Mouse (Mus musculus): ENCODE measurements around the gene Cxcl17. TPM values are rescaled to one million over a fixed set of nuclear protein-coding genes. Genes with fewer than 3 reads are reported as not detected.
A peak's percentile ranks its signal among the peaks of the same experiment; 100 is the strongest.

Gene Cxcl17
- total and polyA plus RNA-seq, 2 experiments from 2014 or later, result 0.57 TPM; not detected in 1

DNA sequence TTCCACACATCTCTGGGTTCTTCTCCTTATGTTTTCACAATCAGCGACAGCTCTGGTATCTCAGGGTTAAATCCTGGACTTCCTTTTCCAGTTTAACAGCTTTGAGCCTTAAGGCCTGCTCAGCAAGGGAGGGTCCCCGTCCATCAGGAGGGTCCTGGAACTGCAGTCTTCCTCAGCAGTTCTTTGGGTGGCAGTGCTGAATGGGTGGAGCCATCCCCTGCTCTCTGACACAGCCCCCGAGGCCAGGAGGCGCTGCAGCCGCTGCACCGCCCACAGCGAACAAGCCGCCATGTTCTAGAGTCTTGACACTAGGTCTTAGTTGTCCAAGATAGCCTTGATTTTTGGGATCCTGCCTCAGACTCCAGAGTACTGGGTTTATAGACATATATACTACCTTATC, 6.8 kb upstream of the Cxcl17 start:
- DNase-seq (ENCODE audit: low spot score) (no peak), ATAC-seq (ENCODE audit: low FRiP score) (no peak)
- no peak overlapping the region for H3K4me3 ChIP-seq (ENCODE audit: low read depth, low read length)
- H3K27ac ChIP-seq (ENCODE audit: low read depth, low read length), result no peak overlapping the region
- no peak overlapping the region for H3K4me2 ChIP-seq (ENCODE audit: low read depth, low read length, poor library complexity, severe bottlenecking)
- TF ChIP-seq CTCF (IDR thresholded peaks at IDR 0.05), result no peak
- no peaks in the 10 kb centered on the region for H3K36me3 ChIP-seq (ENCODE audit: insufficient read depth, low read length)
- H3K9me3 ChIP-seq (ENCODE audit: low read length), result no peaks in the 10 kb centered on the region
- H3K27me3 ChIP-seq (ENCODE audit: insufficient read depth, low read length), result no peaks in the 10 kb centered on the region
- H3K9ac ChIP-seq (replicated peaks; ENCODE audit: low read length, poor library complexity, severe bottlenecking), result no peak overlapping the region
- 82% methylated on average over 8 of the region's 8 CpGs for WGBS
- no peaks in the 10 kb centered on the region for H3K4me1 ChIP-seq (ENCODE audit: insufficient read depth, low read length)

DNA sequence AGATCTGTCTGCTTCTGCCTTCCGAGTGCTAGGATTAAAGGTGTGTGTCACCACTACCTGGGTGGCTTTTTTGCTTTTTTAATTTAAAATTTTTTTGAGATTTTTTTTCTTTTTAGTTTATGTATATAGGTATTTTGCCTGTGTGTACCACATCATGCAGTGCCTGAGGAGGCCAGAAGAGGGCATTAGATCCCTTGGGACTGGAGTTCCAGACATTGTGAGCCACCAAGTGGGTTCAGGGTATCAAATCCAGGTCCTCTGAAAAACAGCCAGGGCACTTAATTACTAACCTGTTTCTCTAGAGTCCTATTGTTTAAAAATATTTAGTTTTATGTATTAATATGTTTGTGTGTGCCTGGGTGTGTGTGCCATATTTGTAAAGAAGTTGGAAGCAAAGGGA, 4.9 kb upstream of the Cxcl17 start:
- WGBS, result 73% methylated on average over 1 of the region's 1 CpGs
- ATAC-seq (ENCODE audit: low FRiP score), result no peak
- no peak for DNase-seq (ENCODE audit: low spot score)

DNA sequence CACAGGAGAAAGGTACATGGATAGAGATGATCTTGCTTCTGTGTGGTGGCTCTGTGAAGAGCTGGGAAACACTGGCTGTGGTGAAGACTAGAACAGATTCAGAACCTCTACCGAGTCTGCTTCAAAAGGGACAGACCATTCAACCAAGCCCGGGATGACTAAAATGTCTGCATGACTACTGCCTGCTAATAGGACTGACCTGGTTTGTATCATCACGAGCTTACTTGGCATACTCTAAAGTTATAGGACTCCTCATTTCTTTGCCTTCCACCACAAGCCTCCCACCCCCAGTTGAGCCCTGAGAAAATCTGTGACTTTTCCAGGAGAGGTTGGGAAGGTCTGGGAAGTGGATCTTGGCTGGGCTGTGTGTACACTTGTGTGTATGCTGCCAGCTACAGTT, 825 bp downstream of the Cxcl17 start:
- H3K27ac ChIP-seq (ENCODE audit: low read depth, low read length), result no peak overlapping the region
- TF ChIP-seq CTCF (IDR thresholded peaks at IDR 0.05), result no peak
- H3K4me2 ChIP-seq (ENCODE audit: low read depth, low read length, poor library complexity, severe bottlenecking), result no peak overlapping the region
- ATAC-seq (ENCODE audit: low FRiP score) (no peak), DNase-seq (ENCODE audit: low spot score) (no peak)
- no peaks in the 10 kb centered on the region for H3K27me3 ChIP-seq (ENCODE audit: insufficient read depth, low read length)
- H3K9me3 ChIP-seq (ENCODE audit: low read length), result no peaks in the 10 kb centered on the region
- H3K36me3 ChIP-seq (ENCODE audit: insufficient read depth, low read length), result no peaks in the 10 kb centered on the region
- H3K4me3 ChIP-seq (ENCODE audit: low read depth, low read length), result no peak overlapping the region
- H3K9ac ChIP-seq (replicated peaks; ENCODE audit: low read length, poor library complexity, severe bottlenecking), result no peak overlapping the region
- no peaks in the 10 kb centered on the region for H3K4me1 ChIP-seq (ENCODE audit: insufficient read depth, low read length)
- WGBS, result 81% methylated on average over 3 of the region's 3 CpGs

More for the DNA sequence above, 4.9 kb upstream of the Cxcl17 start:
- peak; percentile 58 for TF ChIP-seq CTCF (IDR thresholded peaks at IDR 0.05)
- Histone ChIP-seq H3K4me3 (ENCODE audit: low read depth, low read length) (no peak overlapping the region), H3K27ac (ENCODE audit: low read depth, low read length) (no peak overlapping the region), H3K9ac (replicated peaks; ENCODE audit: low read length, poor library complexity, severe bottlenecking) (no peak overlapping the region), H3K4me2 (ENCODE audit: low read depth, low read length, poor library complexity, severe bottlenecking) (no peak overlapping the region), H3K9me3 (ENCODE audit: low read length) (no peaks in the 10 kb centered on the region), H3K4me1 (ENCODE audit: insufficient read depth, low read length) (no peaks in the 10 kb centered on the region), H3K27me3 (ENCODE audit: insufficient read depth, low read length) (no peaks in the 10 kb centered on the region), H3K36me3 (ENCODE audit: insufficient read depth, low read length) (no peaks in the 10 kb centered on the region)

DNA sequence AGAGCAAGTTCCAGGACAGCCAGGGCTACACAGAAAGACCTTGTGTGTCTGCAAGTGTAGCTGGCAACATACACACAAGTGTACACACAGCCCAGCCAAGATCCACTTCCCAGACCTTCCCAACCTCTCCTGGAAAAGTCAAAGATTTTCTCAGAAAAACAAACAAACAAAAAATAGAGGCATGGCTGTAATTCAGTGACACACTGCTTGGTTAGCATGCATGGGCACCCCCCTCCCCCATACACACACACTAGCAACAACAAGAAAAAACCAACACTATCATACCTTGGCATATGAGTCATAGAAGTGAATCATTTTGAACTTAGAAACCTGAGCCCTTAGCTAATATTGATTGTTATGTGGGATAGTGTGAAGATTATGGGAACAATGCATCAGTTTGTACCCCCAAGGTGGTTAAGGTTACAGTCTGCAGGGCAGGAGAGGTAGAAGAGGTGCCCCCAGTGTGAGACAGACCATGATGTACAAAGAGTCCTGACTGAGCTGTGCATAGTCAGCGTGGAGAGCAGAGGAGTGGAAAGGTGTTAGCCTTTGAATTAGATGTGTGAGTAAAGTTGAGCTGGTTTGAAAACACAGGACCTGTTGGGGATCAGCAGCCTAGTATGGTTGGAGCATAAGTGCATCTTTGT, 1.6 kb downstream of the Cxcl17 start:
- Histone ChIP-seq H3K27me3 (ENCODE audit: insufficient read depth, low read length) (no peaks in the 10 kb centered on the region), H3K4me2 (ENCODE audit: low read depth, low read length, poor library complexity, severe bottlenecking) (no peak overlapping the region), H3K4me3 (ENCODE audit: low read depth, low read length) (no peak overlapping the region), H3K4me1 (ENCODE audit: insufficient read depth, low read length) (no peaks in the 10 kb centered on the region), H3K9ac (replicated peaks; ENCODE audit: low read length, poor library complexity, severe bottlenecking) (no peak overlapping the region), H3K9me3 (ENCODE audit: low read length) (no peaks in the 10 kb centered on the region), H3K36me3 (ENCODE audit: insufficient read depth, low read length) (no peaks in the 10 kb centered on the region), H3K27ac (ENCODE audit: low read depth, low read length) (no peak overlapping the region)
- DNase-seq (ENCODE audit: low spot score) (no peak), ATAC-seq (ENCODE audit: low FRiP score) (no peak)
- TF ChIP-seq CTCF (IDR thresholded peaks at IDR 0.05), result no peak
- 84% methylated on average over 1 of the region's 1 CpGs for WGBS

- DNase-seq (ENCODE audit: low spot score) (peak; percentile 44), ATAC-seq (ENCODE audit: low FRiP score) (no peak)
- TF ChIP-seq CTCF (IDR thresholded peaks at IDR 0.05), result peak; percentile 63
- Histone ChIP-seq H3K9me3 (ENCODE audit: low read length) (no peaks in the 10 kb centered on the region), H3K4me1 (ENCODE audit: insufficient read depth, low read length) (no peaks in the 10 kb centered on the region), H3K4me3 (ENCODE audit: low read depth, low read length) (no peak overlapping the region), H3K36me3 (ENCODE audit: insufficient read depth, low read length) (no peaks in the 10 kb centered on the region), H3K4me2 (ENCODE audit: low read depth, low read length, poor library complexity, severe bottlenecking) (no peak overlapping the region), H3K27ac (ENCODE audit: low read depth, low read length) (no peak overlapping the region), H3K9ac (replicated peaks; ENCODE audit: low read length, poor library complexity, severe bottlenecking) (no peak overlapping the region), H3K27me3 (ENCODE audit: insufficient read depth, low read length) (no peaks in the 10 kb centered on the region)
- WGBS, result 42% methylated on average over 4 of the region's 4 CpGs
Observed at GRCm38 (mm10) chr7:25409114-25409760, 3.4 kb downstream of the Cxcl17 start.

- no peaks in the 10 kb centered on the region for H3K27me3 ChIP-seq (ENCODE audit: insufficient read depth, low read length)
- H3K4me2 ChIP-seq (ENCODE audit: low read depth, low read length, poor library complexity, severe bottlenecking), result no peak overlapping the region
- no peak overlapping the region for H3K4me3 ChIP-seq (ENCODE audit: low read depth, low read length)
- H3K27ac ChIP-seq (ENCODE audit: low read depth, low read length), result no peak overlapping the region
- DNase-seq (ENCODE audit: low spot score) (no peak), ATAC-seq (ENCODE audit: low FRiP score) (no peak)
- no peak overlapping the region for H3K9ac ChIP-seq (replicated peaks; ENCODE audit: low read length, poor library complexity, severe bottlenecking)
- H3K9me3 ChIP-seq (ENCODE audit: low read length), result no peaks in the 10 kb centered on the region
- TF ChIP-seq CTCF (IDR thresholded peaks at IDR 0.05), result no peak
- H3K4me1 ChIP-seq (ENCODE audit: insufficient read depth, low read length), result no peaks in the 10 kb centered on the region
- H3K36me3 ChIP-seq (ENCODE audit: insufficient read depth, low read length), result no peaks in the 10 kb centered on the region
- 89% methylated on average over 7 of the region's 7 CpGs for WGBS
Observed at GRCm38 (mm10) chr7:25406468-25406867, 6.2 kb downstream of the Cxcl17 start.

Data from midbrain, postnatal 0 days (tissue).